Mouse (Mus musculus) small intestine, adult 2 months (tissue): Measurements from ENCODE around the gene Hspb9.
A peak's percentile ranks its signal among the peaks of the same experiment; 100 is the strongest.

Source experiments
- CTCF ChIP-seq: fragments of 200-500 bp; IDR thresholded peaks from 2 replicates; pipeline ENCODE4 v1.5.1; 2012; ENCODE audit warnings: low read depth, mild to moderate bottlenecking, control low read depth, inconsistent platforms, low read length, moderate library complexity, mixed read lengths; ENCODE audit not compliant: insufficient replicate concordance, insufficient read length; ENCODE audit errors: extremely low read depth
- POLR2A ChIP-seq: fragments of 200-500 bp; IDR thresholded peaks from 2 replicates; pipeline ENCODE4 v1.6.1; 2012; ENCODE audit warnings: low read depth, mild to moderate bottlenecking, control low read depth, inconsistent platforms, low read length, moderate library complexity

DNA sequence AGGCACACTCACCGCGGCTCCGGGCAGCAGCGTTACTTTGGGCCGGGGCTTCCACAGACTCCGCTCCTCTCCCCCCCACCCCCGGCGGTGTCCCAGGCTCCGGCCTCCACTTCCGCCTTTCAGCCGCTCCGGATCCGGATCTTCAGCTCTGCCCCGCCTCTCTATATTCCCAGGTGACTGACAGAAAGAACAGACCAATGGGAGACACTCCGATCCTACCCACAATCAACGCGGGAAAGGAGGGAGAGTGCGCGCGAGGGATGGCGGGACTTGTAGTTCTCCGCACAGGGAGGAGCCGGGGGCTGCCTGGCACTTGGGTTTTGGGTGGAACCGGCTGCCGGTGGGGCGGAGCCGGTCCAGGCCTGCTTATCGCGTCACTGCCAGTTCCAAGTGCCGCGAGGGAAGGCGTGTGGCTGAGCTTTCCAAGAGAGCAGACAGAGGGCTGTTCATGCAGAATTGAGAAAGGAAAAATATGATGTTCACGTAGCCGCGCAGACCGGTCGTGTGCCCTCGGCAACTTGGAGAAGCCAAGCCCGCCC lies 24.5 kb downstream of the Hspb9 start, which contains the start of gene Rab5c:
- TF ChIP-seq CTCF, result no peak
- TF ChIP-seq POLR2A, result peak; percentile 64; the same call in 1 of the 2 replicates
